Mouse (Mus musculus): Measurements from ENCODE around the gene Cttn. TPM values are rescaled to one million over a fixed set of nuclear protein-coding genes. Genes with fewer than 3 reads are reported as not detected.

Cttn gene
- total and polyA plus RNA-seq, 3 experiments: 0.55 TPM; not detected in 2

DNA sequence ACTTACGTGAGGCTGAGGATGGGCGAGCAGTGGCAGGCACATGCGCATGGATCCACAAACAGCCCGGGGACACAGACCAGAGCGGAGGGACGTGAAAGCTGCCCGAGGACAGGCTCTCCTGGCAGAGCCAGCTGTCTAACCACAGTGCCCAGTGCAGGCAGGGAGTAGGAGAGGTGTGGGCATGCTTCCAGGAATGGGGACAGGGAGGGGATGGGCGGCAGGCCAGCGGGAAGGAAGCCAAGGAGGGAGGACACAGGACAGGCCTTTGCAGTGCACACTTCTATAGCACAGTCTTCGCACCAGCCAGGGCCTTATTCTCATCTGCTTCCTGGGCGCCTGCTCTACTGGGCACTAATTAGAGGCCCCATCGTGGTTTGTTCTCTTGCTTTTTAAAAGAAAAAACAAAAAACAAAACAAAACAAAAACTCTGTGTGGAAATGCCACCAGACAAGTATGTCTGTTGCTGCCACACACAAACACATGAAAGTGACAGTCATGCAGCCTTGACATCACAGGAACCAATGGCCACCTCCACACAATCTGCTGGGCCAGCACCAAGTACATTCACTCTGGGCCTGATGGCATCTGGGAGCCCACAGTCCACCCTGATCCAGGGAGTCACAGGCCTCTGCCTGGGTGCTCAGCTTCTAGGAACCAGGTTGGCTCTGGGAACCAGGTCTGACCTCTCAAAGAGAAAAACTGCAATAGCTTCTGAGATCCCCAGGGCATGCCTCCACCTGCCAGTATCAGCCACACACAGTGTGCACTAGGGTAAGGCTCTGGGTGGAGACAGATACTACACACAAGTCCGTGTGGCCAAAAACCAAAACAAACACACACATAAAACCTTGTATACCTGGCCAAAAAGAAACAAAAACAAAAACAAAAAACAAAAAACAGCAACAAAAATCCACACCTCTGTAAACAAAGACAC, 20.9 kb downstream of the Cttn start:
- no peaks in the 10 kb centered on the region for H3K79me2 ChIP-seq (replicated peaks; ENCODE audit: control insufficient read depth, extremely low read depth, insufficient read depth, poor library complexity, severe bottlenecking)
- no peak overlapping the region for H3K9ac ChIP-seq (ENCODE audit: insufficient read depth, low read depth)
- H3K27me3 ChIP-seq (replicated peaks): peaks cover 83% of the 10 kb centered on the region
- TF ChIP-seq NELFE (IDR thresholded peaks at IDR 0.05; ENCODE audit: low read depth, low read length) (no peak), UBTF (IDR thresholded peaks at IDR 0.05; ENCODE audit: low read depth, low read length) (no peak), CTCF (conservative IDR thresholded peaks at IDR 0.05 in 1 of 2, IDR thresholded peaks at IDR 0.05 in 1 of 2; ENCODE audit: low read depth in 2 of 2, low read length in 2 of 2) (no peak), E2F4 (IDR thresholded peaks at IDR 0.05; ENCODE audit: insufficient replicate concordance, low read depth, low read length) (no peak), RAD21 (IDR thresholded peaks at IDR 0.05; ENCODE audit: low read depth, low read length) (no peak), ZMIZ1 (IDR thresholded peaks at IDR 0.05; ENCODE audit: low read depth, low read length) (no peak), MAZ (IDR thresholded peaks at IDR 0.05; ENCODE audit: low read depth, low read length) (no peak), NRF1 (IDR thresholded peaks at IDR 0.05; ENCODE audit: low read depth, low read length) (no peak), MXI1 (IDR thresholded peaks at IDR 0.05; ENCODE audit: low read depth, low read length) (no peak), ZNF384 (IDR thresholded peaks at IDR 0.05; ENCODE audit: low read depth, low read length) (no peak), IRF4 (IDR thresholded peaks at IDR 0.05; ENCODE audit: low read depth, low read length) (no peak), ELF1 (IDR thresholded peaks at IDR 0.05; ENCODE audit: low read depth, low read length) (no peak), GABPA (IDR thresholded peaks at IDR 0.05; ENCODE audit: insufficient replicate concordance, low read depth, low read length) (no peak)
- H3K4me3 ChIP-seq (replicated peaks in 1 of 3; ENCODE audit: low read depth in 2 of 3, low read length in 2 of 3, poor library complexity in 1 of 3): no peak overlapping the region
- H3K9me3 ChIP-seq (replicated peaks; ENCODE audit: low read length): peaks cover 7% of the 10 kb centered on the region
- H3K27ac ChIP-seq (ENCODE audit: insufficient read depth, low read depth): no peak overlapping the region
- dilution Hi-C loops (cut with MboI; ENCODE audit: extremely low pct_ligation_motif_present, extremely low pct_unique_long_range_greater_than_20kb, low sequenced_read_pairs) (no loop called here), in situ Hi-C loops (cut with MboI; ENCODE audit: low pct_ligation_motif_present, low pct_unique_long_range_greater_than_20kb, low sequenced_read_pairs) (loop anchor here (25.0 kb wide), 1 partner anchor 363 kb away; no protein-coding TSS in a partner anchor)
- H3K4me2 ChIP-seq (ENCODE audit: insufficient read depth, low read depth, poor library complexity, severe bottlenecking): no peak overlapping the region
- peaks cover 14 to 36% of the 10 kb centered on the region in 2 experiments for H3K4me1 ChIP-seq (ENCODE audit: control insufficient read depth in 1 of 2, insufficient read depth in 2 of 2)
- no peaks in the 10 kb centered on the region for H3K36me3 ChIP-seq (replicated peaks in 1 of 2; ENCODE audit: control insufficient read depth in 1 of 2, insufficient read depth in 1 of 2, low read length in 1 of 2)
- DNase-seq (ENCODE audit: extremely low read depth): no peak

DNA sequence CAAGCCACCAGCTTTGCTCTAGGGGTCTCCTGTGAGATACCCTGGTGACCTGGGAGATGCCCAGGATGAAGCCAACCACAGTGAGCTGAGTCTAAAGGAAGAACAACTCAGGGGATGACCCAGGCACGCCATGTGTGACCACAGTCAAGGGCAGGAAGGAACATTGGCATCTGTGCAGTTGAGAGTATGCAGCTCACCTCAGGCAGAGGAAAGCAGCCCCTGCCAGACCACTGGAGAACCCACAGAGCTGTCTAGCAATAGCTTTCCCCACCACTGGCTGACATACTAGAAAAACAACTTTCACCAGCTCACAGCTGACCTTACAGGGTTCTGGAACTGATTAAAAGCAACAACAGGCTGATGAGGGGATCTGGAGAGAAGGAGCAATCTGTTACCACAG, 22.6 kb downstream of the Cttn start:
- Histone ChIP-seq H3K4me2 (ENCODE audit: insufficient read depth, low read depth, poor library complexity, severe bottlenecking) (no peak overlapping the region), H3K9me3 (replicated peaks; ENCODE audit: low read length) (peaks cover 10% of the 10 kb centered on the region), H3K79me2 (replicated peaks; ENCODE audit: control insufficient read depth, extremely low read depth, insufficient read depth, poor library complexity, severe bottlenecking) (no peaks in the 10 kb centered on the region), H3K27me3 (replicated peaks) (peaks cover 82% of the 10 kb centered on the region), H3K9ac (ENCODE audit: insufficient read depth, low read depth) (no peak overlapping the region), H3K4me1 (ENCODE audit: control insufficient read depth in 1 of 2, insufficient read depth in 2 of 2) (peaks cover 15 to 38% of the 10 kb centered on the region in 2 experiments), H3K36me3 (replicated peaks in 1 of 2; ENCODE audit: control insufficient read depth in 1 of 2, insufficient read depth in 1 of 2, low read length in 1 of 2) (no peaks in the 10 kb centered on the region), H3K27ac (ENCODE audit: insufficient read depth, low read depth) (no peak overlapping the region), H3K4me3 (replicated peaks in 1 of 3; ENCODE audit: low read depth in 2 of 3, low read length in 2 of 3, poor library complexity in 1 of 3) (no peak overlapping the region)
- TF ChIP-seq ELF1 (IDR thresholded peaks at IDR 0.05; ENCODE audit: low read depth, low read length): no peak
- TF ChIP-seq GABPA (IDR thresholded peaks at IDR 0.05; ENCODE audit: insufficient replicate concordance, low read depth, low read length): no peak
- no peak for TF ChIP-seq E2F4 (IDR thresholded peaks at IDR 0.05; ENCODE audit: insufficient replicate concordance, low read depth, low read length)
- TF ChIP-seq RCOR1 (conservative IDR thresholded peaks at IDR 0.05; ENCODE audit: low read depth, low read length): no peak
- TF ChIP-seq NRF1 (IDR thresholded peaks at IDR 0.05; ENCODE audit: low read depth, low read length): no peak
- no peak for TF ChIP-seq SIN3A (IDR thresholded peaks at IDR 0.05; ENCODE audit: low read length)
- no peak for TF ChIP-seq MEF2A (IDR thresholded peaks at IDR 0.05; ENCODE audit: borderline replicate concordance, low read depth, low read length)
- TF ChIP-seq CTCF (conservative IDR thresholded peaks at IDR 0.05 in 1 of 2, IDR thresholded peaks at IDR 0.05 in 1 of 2; ENCODE audit: low read depth in 2 of 2, low read length in 2 of 2): no peak
- TF ChIP-seq KAT2A (IDR thresholded peaks at IDR 0.05; ENCODE audit: insufficient replicate concordance, low read length): no peak
- no peak for TF ChIP-seq ZC3H11A (IDR thresholded peaks at IDR 0.05; ENCODE audit: low read depth, low read length)
- TF ChIP-seq SMC3 (IDR thresholded peaks at IDR 0.05; ENCODE audit: low read depth, low read length): no peak
- no peak for TF ChIP-seq CHD2 (IDR thresholded peaks at IDR 0.05; ENCODE audit: low read length)
- no peak for TF ChIP-seq MAZ (IDR thresholded peaks at IDR 0.05; ENCODE audit: low read depth, low read length)
- no peak for TF ChIP-seq NELFE (IDR thresholded peaks at IDR 0.05; ENCODE audit: low read depth, low read length)
- no peak for TF ChIP-seq EP300 (IDR thresholded peaks at IDR 0.05; ENCODE audit: low read length)
- no peak for TF ChIP-seq MAFK (IDR thresholded peaks at IDR 0.05; ENCODE audit: insufficient replicate concordance, low read length)
- TF ChIP-seq USF2 (conservative IDR thresholded peaks at IDR 0.05; ENCODE audit: low read depth, low read length): no peak
- in situ Hi-C loops (cut with MboI; ENCODE audit: low pct_ligation_motif_present, low pct_unique_long_range_greater_than_20kb, low sequenced_read_pairs) (loop anchor here (25.0 kb wide), 1 partner anchor 361 kb away; no protein-coding TSS in a partner anchor), dilution Hi-C loops (cut with MboI; ENCODE audit: extremely low pct_ligation_motif_present, extremely low pct_unique_long_range_greater_than_20kb, low sequenced_read_pairs) (no loop called here)
- no peak for DNase-seq (ENCODE audit: extremely low read depth)

Measured in CH12.LX (cell line).